Mouse (Mus musculus) CH12.LX (cell line): ENCODE measurements around the gene Mta1. TPM values are rescaled to one million over a fixed set of nuclear protein-coding genes. Genes with fewer than 3 reads are reported as not detected.

Experiments
- DNase-seq: peaks from one replicate; pipeline ENCODE4 v3.0.0-alpha.2; 2013; ENCODE audit errors: extremely low read depth
- H3K27ac ChIP-seq: 2 replicates; pipeline ENCODE4 v1.5.1; 2012; ENCODE audit warnings: low read depth, mild to moderate bottlenecking, control low read depth, moderate library complexity; ENCODE audit not compliant: insufficient read depth
- H3K27me3 ChIP-seq: replicated peaks from 2 replicates; pipeline ENCODE3; 2012; ENCODE audit warnings: inconsistent platforms
- H3K36me3 ChIP-seq, 2 experiments: replicated peaks in 1 of 2; 2 replicates each; pipeline versions ENCODE3 to v1.6.1; 2012; ENCODE audit warnings: inconsistent platforms in 1 of 2, low read length in 1 of 2, mild to moderate bottlenecking in 1 of 2, mixed read lengths in 1 of 2, moderate library complexity in 1 of 2; ENCODE audit not compliant: control insufficient read depth in 1 of 2, insufficient read depth in 1 of 2
- H3K4me1 ChIP-seq, 2 experiments: 2 replicates each; pipeline ENCODE4 v1.6.1; 2012; ENCODE audit warnings: inconsistent platforms in 1 of 2, moderate library complexity in 1 of 2; ENCODE audit not compliant: insufficient read depth in 2 of 2, control insufficient read depth in 1 of 2
- H3K4me2 ChIP-seq: 2 replicates; pipeline ENCODE4 v1.6.1; 2012; ENCODE audit warnings: low read depth, mild to moderate bottlenecking, control low read depth; ENCODE audit not compliant: poor library complexity, insufficient read depth, severe bottlenecking
- H3K4me3 ChIP-seq, 3 experiments: fragments of 150-350 bp in 1 of 3; sonication (generic) in 1 of 3; replicated peaks in 1 of 3; 2 replicates each; pipeline versions ENCODE3 to v1.5.1; 2011 to 2012; ENCODE audit warnings: low read depth in 2 of 3, low read length in 2 of 3, mild to moderate bottlenecking in 2 of 3, moderate library complexity in 2 of 3, control low read depth in 1 of 3, improper control_type of control experiment in 1 of 3, inconsistent platforms in 1 of 3, mixed read lengths in 1 of 3; ENCODE audit not compliant: poor library complexity in 1 of 3
- H3K79me2 ChIP-seq: replicated peaks from 2 replicates; pipeline ENCODE4 v1.6.1; 2012; ENCODE audit warnings: mild to moderate bottlenecking, moderate library complexity; ENCODE audit not compliant: control insufficient read depth, poor library complexity, insufficient read depth, severe bottlenecking; ENCODE audit errors: extremely low read depth
- H3K9ac ChIP-seq: 2 replicates; pipeline ENCODE4 v1.6.1; 2012; ENCODE audit warnings: low read depth, mild to moderate bottlenecking, control low read depth, moderate library complexity; ENCODE audit not compliant: insufficient read depth
- H3K9me3 ChIP-seq: replicated peaks from 2 replicates; pipeline ENCODE3; 2012; ENCODE audit warnings: low read length, inconsistent platforms, mixed read lengths
- E2F4 ChIP-seq: IDR thresholded peaks from 2 replicates; pipeline ENCODE4 v1.6.1; 2011; ENCODE audit warnings: low read depth, low read length, improper control_type of control experiment; ENCODE audit not compliant: insufficient replicate concordance
- ELF1 ChIP-seq: IDR thresholded peaks from 2 replicates; pipeline ENCODE4 v1.6.1; 2014; ENCODE audit warnings: low read depth, mild to moderate bottlenecking, inconsistent platforms, low read length, improper control_type of control experiment
- EP300 ChIP-seq: IDR thresholded peaks from 2 replicates; pipeline ENCODE4 v1.6.1; 2011; ENCODE audit warnings: low read length, improper control_type of control experiment
- ETS1 ChIP-seq: conservative IDR thresholded peaks from 2 replicates; pipeline ENCODE4 v1.6.1; 2012; ENCODE audit warnings: low read depth, mild to moderate bottlenecking, inconsistent platforms, low read length, improper control_type of control experiment, moderate library complexity
- HCFC1 ChIP-seq: IDR thresholded peaks from 2 replicates; pipeline ENCODE4 v1.6.1; 2012; ENCODE audit warnings: low read depth, mild to moderate bottlenecking, inconsistent platforms, low read length, improper control_type of control experiment
- IRF4 ChIP-seq: IDR thresholded peaks from 2 replicates; pipeline ENCODE4 v1.6.1; 2014; ENCODE audit warnings: low read depth, mild to moderate bottlenecking, inconsistent platforms, low read length, improper control_type of control experiment
- KAT2A ChIP-seq: IDR thresholded peaks from 2 replicates; pipeline ENCODE4 v1.6.1; 2012; ENCODE audit warnings: low read length, improper control_type of control experiment, inconsistent platforms; ENCODE audit not compliant: insufficient replicate concordance
- MAX ChIP-seq: IDR thresholded peaks from 2 replicates; pipeline ENCODE4 v1.6.1; 2011; ENCODE audit warnings: low read length, improper control_type of control experiment
- MAZ ChIP-seq: IDR thresholded peaks from 2 replicates; pipeline ENCODE4 v1.6.1; 2012; ENCODE audit warnings: low read depth, mild to moderate bottlenecking, inconsistent platforms, low read length, improper control_type of control experiment, moderate library complexity
- MYC ChIP-seq: IDR thresholded peaks from 2 replicates; pipeline ENCODE4 v1.6.1; 2011; ENCODE audit warnings: low read depth, mild to moderate bottlenecking, improper control_type of control experiment, low read length
- NRF1 ChIP-seq: IDR thresholded peaks from 2 replicates; pipeline ENCODE4 v1.6.1; 2014; ENCODE audit warnings: low read depth, mild to moderate bottlenecking, inconsistent platforms, low read length, improper control_type of control experiment, moderate library complexity
- PAX5 ChIP-seq: IDR thresholded peaks from 2 replicates; pipeline ENCODE4 v1.6.1; 2012; ENCODE audit warnings: low read length, inconsistent platforms, mixed read lengths
- POLR2A ChIP-seq: IDR thresholded peaks from 2 replicates; pipeline ENCODE4 v1.6.1; 2011; ENCODE audit warnings: low read depth, mild to moderate bottlenecking, improper control_type of control experiment, low read length
- POLR2AphosphoS2 ChIP-seq: IDR thresholded peaks from 2 replicates; pipeline ENCODE4 v1.6.1; 2011; ENCODE audit warnings: low read depth, low read length, improper control_type of control experiment
- RCOR1 ChIP-seq: conservative IDR thresholded peaks from 2 replicates; pipeline ENCODE4 v1.6.1; 2012; ENCODE audit warnings: low read depth, mild to moderate bottlenecking, inconsistent platforms, low read length, improper control_type of control experiment
- SMC3 ChIP-seq: IDR thresholded peaks from 2 replicates; pipeline ENCODE4 v1.6.1; 2011; ENCODE audit warnings: low read depth, low read length, improper control_type of control experiment
- TBP ChIP-seq: conservative IDR thresholded peaks from 2 replicates; pipeline ENCODE4 v1.6.1; 2011; ENCODE audit warnings: low read depth, low read length, improper control_type of control experiment
- UBTF ChIP-seq: IDR thresholded peaks from 2 replicates; pipeline ENCODE4 v1.6.1; 2012; ENCODE audit warnings: low read depth, mild to moderate bottlenecking, inconsistent platforms, low read length, improper control_type of control experiment, moderate library complexity
- USF2 ChIP-seq: conservative IDR thresholded peaks from 2 replicates; pipeline ENCODE4 v1.6.1; 2011; ENCODE audit warnings: low read depth, low read length, improper control_type of control experiment
- ZC3H11A ChIP-seq: IDR thresholded peaks from 2 replicates; pipeline ENCODE4 v1.6.1; 2012; ENCODE audit warnings: low read depth, mild to moderate bottlenecking, inconsistent platforms, low read length, improper control_type of control experiment
- ZNF384 ChIP-seq: IDR thresholded peaks from 2 replicates; pipeline ENCODE4 v1.6.1; 2012; ENCODE audit warnings: low read depth, low read length, improper control_type of control experiment, inconsistent platforms
- dilution Hi-C: fragments of 300-500 bp; cut with MboI; formaldehyde crosslinking; loops from 2 replicates; pipeline ENCODE4 v1.14.3; 2020; ENCODE audit warnings: low sequenced_read_pairs; ENCODE audit not compliant: extremely low pct_unique_long_range_greater_than_20kb, extremely low pct_ligation_motif_present
- in situ Hi-C: fragments of 300-500 bp; cut with MboI; formaldehyde crosslinking; loops from 3 replicates; pipeline ENCODE4 v1.14.3; 2019; ENCODE audit warnings: low sequenced_read_pairs, low pct_ligation_motif_present, low pct_unique_long_range_greater_than_20kb, mixed read lengths
- polyA plus RNA-seq: library from polyadenylated mRNA; unstranded; fragments of >175 nt; gene quantifications from 2 replicates; pipeline ENCODE4 v1.2.1, GENCODE M21; 2012; ENCODE audit warnings: low read depth; ENCODE audit not compliant: insufficient read length
- total RNA-seq, 2 experiments: library from RNA; depleted of rRNA; stranded (reverse); fragments of 300-350 nt in 1 of 2; fragments of >200 nt in 1 of 2; gene quantifications; 2 replicates each; pipeline ENCODE4 v1.2.3; 2012 to 2014

Gene Mta1
- total and polyA plus RNA-seq, 3 experiments: 11.5 to 76.7 (median 39.4) TPM

DNA sequence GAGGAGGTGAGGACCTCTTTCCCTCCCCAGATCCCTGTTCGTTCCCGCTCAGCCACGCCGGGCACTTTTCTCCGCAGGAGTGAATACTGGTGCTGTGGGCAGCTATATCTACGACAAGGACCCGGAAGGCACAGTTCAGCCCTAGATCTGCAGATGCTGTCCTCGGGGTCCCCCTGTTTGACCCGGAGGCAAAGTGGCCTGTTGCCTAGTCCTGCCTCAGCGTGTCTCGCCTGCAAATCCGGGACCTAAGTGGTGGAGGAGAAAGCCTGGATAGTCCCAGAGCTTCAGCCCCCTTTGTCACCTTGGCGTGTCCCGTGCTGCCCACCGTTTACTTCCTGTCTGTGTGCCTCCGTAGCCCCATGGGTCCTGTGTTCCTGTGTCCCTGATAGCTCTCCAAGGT, 46.8 kb downstream of the Mta1 start:
- H3K36me3 ChIP-seq: peaks cover 0 to 14% of the 10 kb centered on the region in 2 experiments
- H3K4me1 ChIP-seq: peaks cover 10 to 25% of the 10 kb centered on the region in 2 experiments
- DNase-seq: no peak
- H3K9ac ChIP-seq: no peak overlapping the region
- in situ Hi-C loops: no loop called here
- no peak overlapping the region for H3K4me3 ChIP-seq
- no peak overlapping the region for H3K27ac ChIP-seq
- dilution Hi-C loops: no loop called here
- H3K9me3 ChIP-seq: peaks cover 15% of the 10 kb centered on the region
- no peak for TF ChIP-seq IRF4
- TF ChIP-seq MYC: no peak
- no peak for TF ChIP-seq NRF1
- TF ChIP-seq ZC3H11A: no peak
- TF ChIP-seq EP300: no peak
- no peak for TF ChIP-seq USF2
- no peak for TF ChIP-seq POLR2A
- no peak for TF ChIP-seq ELF1
- no peak for TF ChIP-seq UBTF
- TF ChIP-seq MAX: no peak
- no peak for TF ChIP-seq POLR2AphosphoS2
- TF ChIP-seq SMC3: no peak
- no peak for TF ChIP-seq PAX5
- no peak for TF ChIP-seq TBP
- no peak for TF ChIP-seq HCFC1
- no peak for TF ChIP-seq RCOR1
- no peak for TF ChIP-seq ETS1
- TF ChIP-seq E2F4: no peak
- no peak for TF ChIP-seq KAT2A
- TF ChIP-seq, all 38 proteins: peak for 0
- Histone ChIP-seq H3K27me3 (peaks cover 21% of the 10 kb centered on the region), H3K4me2 (no peak overlapping the region), H3K79me2 (no peaks in the 10 kb centered on the region)

DNA sequence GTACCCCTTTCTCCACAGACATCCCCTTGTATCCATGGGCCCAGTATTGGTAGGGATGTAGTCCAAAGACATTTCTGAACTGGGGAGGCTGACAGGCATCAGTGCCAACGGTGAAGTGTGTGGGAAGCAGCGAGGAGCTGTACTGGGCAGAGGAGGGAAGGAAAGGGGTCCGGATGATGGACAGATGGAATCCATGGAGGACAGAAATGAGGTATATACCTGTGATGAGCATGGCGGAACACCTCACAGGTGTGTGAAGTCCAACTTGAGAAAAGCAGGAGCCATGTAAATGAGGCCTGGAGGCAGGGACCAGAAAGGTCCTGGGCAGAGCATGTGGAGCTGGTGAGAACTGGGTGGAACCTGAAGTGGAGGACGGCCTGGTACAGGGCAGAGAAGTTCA, 47.5 kb downstream of the Mta1 start:
- Histone ChIP-seq H3K79me2 (no peaks in the 10 kb centered on the region), H3K27ac (no peak overlapping the region), H3K4me1 (peaks cover 10 to 24% of the 10 kb centered on the region in 2 experiments), H3K36me3 (peaks cover 0 to 7% of the 10 kb centered on the region in 2 experiments), H3K9me3 (peaks cover 8% of the 10 kb centered on the region), H3K4me2 (no peak overlapping the region), H3K27me3 (peaks cover 28% of the 10 kb centered on the region), H3K4me3 (no peak overlapping the region), H3K9ac (no peak overlapping the region)
- dilution Hi-C loops (no loop called here), in situ Hi-C loops (no loop called here)
- TF ChIP-seq MAZ: no peak
- TF ChIP-seq ZNF384: no peak
- DNase-seq: no peak
